Mouse (Mus musculus): ENCODE data around the gene Mrps33.

The Mrps33 gene

DNA sequence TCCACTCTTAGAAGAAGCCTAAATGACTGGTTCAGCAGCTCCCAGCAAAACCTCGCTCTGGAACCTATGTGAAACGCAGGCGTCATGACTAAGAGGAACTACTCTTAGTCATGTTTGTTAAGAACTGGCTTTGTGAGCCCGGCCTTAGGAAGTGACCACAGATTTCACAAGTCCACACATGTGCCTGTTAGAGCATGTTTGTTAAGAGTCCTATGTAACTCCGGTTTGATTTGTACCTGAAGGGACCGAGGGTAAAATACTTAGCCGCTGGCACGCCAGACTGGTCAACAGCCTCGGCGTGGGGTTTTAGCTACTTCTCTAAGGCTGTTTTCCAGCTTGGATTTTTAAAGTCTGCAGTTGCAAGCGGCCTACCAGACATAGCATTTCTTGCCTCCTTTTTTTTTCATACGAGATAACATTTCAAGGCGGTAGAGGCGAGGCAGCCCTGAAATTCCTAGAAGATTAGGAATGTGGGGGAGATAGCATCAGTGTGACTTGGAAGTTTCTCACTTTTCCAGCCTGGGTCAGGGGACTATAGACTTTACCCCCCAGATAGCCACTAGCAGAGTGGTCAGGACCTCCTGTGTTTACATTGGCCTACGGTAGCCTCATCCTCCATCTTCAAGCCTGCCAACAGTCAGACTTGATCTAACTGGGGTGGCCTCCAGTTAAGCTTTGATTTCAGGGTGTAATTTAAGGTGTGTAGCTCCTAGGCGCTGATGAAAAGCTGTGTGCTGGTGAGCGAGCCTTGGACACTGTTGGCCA is 28.8 kb downstream of the Mrps33 start:
- in situ Hi-C loops (cut with MboI, MseI) = loop anchor here (25.0 kb wide), 2 partner anchors 170 to 320 kb away; no protein-coding TSS in a partner anchor

DNA sequence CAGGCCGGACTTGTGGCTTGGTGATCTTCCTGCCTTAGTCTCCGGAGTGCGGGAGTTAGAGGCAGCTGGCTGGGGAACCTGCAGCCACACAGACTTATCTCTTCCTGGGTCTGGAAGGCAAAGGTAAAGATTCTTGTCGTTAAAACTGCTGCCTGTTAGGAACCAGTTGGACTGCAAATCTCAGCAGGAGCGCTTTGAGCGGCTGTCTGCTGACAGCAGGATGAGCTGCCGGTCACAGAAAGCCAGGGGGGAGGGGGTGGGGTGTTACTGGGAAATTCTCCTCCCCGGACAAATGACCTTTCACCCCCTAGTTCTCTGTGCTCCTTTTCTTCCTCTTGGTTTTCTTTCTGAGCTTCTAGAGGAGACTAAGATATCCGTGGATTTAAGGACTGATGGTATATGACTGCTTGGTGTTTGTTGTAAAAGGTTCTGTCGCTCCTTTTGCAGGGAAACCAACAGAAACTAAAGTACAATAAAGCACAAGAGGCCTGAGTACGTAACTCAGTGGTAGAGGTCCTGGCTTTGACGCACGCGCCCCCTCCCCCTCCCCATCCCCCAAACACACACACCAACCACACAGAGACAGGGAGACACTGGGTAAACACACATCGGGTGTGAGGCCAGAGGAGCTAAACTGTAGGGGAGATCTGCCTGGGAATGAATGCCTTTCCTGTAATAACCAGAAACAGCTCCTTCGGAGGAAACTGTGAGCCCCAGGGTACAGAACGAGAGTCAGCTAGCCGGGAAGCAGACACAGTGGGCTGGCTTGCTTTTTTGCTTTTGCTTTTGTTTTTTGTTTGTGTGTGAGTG is 29.7 kb downstream of the Mrps33 start:
- in situ Hi-C loops (cut with MboI, MseI) = loop anchor here (25.0 kb wide), 2 partner anchors 169 to 319 kb away; no protein-coding TSS in a partner anchor

DNA sequence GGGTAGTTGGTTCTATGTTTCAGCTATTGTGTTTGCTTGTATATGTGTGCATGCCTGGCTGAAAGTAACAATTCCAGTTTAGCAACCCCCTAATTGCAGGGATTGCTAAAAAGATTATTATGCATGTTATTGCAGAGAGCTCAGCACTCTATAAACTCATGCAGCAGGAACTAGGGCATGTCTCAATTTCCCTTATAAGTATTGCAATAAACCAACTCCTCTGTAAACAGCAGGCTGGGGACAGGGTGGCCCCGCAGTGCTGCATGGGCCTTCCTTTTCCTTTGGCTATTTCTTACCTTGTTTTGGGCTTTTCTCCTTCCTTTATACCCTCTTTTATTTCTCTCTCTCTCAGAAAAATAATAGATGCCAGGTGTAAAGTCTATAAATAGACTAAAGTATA is 32.3 kb downstream of the Mrps33 start:
- in situ Hi-C loops (cut with MboI, MseI) = loop anchor here (25.0 kb wide), 2 partner anchors 166 to 316 kb away; no protein-coding TSS in a partner anchor

DNA sequence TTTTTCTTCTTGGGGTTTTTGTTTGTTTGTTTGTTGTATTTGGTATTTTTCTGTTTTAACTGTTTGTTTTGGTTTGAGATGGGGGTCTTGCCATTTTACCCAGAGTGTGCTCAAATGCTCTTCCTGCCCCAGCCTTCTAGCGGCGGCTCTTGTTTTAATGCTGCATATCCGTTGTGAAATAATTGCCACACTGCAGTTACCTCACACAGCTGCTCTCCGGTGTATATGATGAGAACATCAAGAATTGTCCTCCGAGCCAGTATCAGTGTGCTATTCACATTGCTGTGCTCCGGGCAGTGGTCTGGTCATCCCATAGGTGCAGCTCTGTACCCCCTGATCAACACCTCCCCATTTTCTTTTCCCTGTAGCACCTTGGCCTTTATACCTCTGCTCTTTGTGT is 34.5 kb downstream of the Mrps33 start:
- in situ Hi-C loops (cut with MboI, MseI) = loop anchor here (25.0 kb wide), 2 partner anchors 164 to 314 kb away; no protein-coding TSS in a partner anchor

DNA sequence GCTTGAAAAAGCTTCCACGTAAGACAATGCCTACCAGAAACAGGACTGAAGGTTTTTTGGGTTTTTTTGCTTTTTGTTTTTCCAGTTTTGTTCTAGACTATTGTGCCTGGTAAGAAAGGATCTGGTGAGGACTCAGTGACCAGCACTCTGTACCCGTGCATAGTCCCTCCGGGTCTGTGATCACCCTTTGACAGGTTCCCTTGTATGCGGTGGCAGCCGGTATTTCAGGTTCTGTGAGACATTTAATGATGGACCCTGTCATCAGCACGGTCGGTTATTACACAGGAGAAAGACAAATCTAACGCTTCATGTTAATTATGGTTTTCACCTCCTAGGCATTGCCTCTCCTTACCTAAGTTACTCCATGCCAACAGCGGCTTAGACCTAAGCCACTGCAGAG is 35.8 kb downstream of the Mrps33 start:
- in situ Hi-C loops (cut with MboI, MseI) = loop anchor here (25.0 kb wide), 2 partner anchors 163 to 313 kb away; no protein-coding TSS in a partner anchor

DNA sequence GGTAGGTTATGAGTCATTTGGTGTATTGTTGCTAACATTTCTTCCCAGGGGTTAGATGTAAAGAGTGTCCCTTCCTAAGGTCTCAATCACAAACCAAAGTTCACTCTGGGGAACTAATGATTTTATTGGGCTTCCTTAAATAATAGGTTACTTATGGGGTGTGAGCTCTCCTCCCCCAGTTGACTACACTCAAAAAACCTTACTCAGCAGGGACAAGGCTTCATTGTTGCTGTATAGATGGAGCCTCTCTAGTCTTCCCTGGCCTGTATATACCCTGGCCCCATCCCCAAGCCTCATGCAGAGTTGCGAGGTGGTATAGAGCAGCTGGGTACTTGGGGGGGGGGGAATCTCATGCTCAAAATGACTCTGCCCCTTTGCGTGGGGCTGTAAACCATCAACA is 53.6 kb downstream of the Mrps33 start:
- in situ Hi-C loops (cut with MboI, MseI) = no loop called here
